Mouse (Mus musculus) small intestine, adult 2 months (tissue): ENCODE data around the gene Pml. TPM values are rescaled to one million over a fixed set of nuclear protein-coding genes. Genes with fewer than 3 reads are reported as not detected.
"Not testable (repeated sequence)": the region's sequence is repeated elsewhere in the genome, so short reads cannot be mapped to it uniquely, and the experiment has no call there.

Experiments
- H3K27ac ChIP-seq: fragments of 200-500 bp; 2 replicates; pipeline ENCODE4 v1.5.1; 2012; ENCODE audit warnings: low read depth, low read length, control low read depth, inconsistent platforms; ENCODE audit not compliant: insufficient read depth
- H3K27me3 ChIP-seq: fragments of 200-500 bp; 2 replicates; pipeline ENCODE4 v1.6.1; 2012; ENCODE audit warnings: mild to moderate bottlenecking, moderate library complexity, low read length, inconsistent platforms; ENCODE audit not compliant: control insufficient read depth, insufficient read depth
- H3K36me3 ChIP-seq: fragments of 200-500 bp; 2 replicates; pipeline ENCODE4 v1.6.1; 2012; ENCODE audit warnings: mild to moderate bottlenecking, low read length, control low read depth, inconsistent platforms; ENCODE audit not compliant: control insufficient read depth, insufficient read depth
- H3K4me1 ChIP-seq: fragments of 200-500 bp; 2 replicates; pipeline ENCODE4 v1.6.1; 2012; ENCODE audit warnings: low read length, inconsistent platforms, mixed read lengths; ENCODE audit not compliant: control insufficient read depth, insufficient read depth, insufficient read length
- H3K4me3 ChIP-seq: fragments of 200-500 bp; 2 replicates; pipeline ENCODE4 v1.5.1; 2012; ENCODE audit warnings: low read depth, mild to moderate bottlenecking, control low read depth, inconsistent platforms, low read length, moderate library complexity
- CTCF ChIP-seq: fragments of 200-500 bp; IDR thresholded peaks from 2 replicates; pipeline ENCODE4 v1.5.1; 2012; ENCODE audit warnings: low read depth, mild to moderate bottlenecking, control low read depth, inconsistent platforms, low read length, moderate library complexity, mixed read lengths; ENCODE audit not compliant: insufficient replicate concordance, insufficient read length; ENCODE audit errors: extremely low read depth
- POLR2A ChIP-seq: fragments of 200-500 bp; IDR thresholded peaks from 2 replicates; pipeline ENCODE4 v1.6.1; 2012; ENCODE audit warnings: low read depth, mild to moderate bottlenecking, control low read depth, inconsistent platforms, low read length, moderate library complexity
- WGBS: fragments of 180-500 bp; shearing (Covaris S2); methylation state at CpG from one replicate; pipeline ENCODE4 v1.1.7; 2018; 5-methylcytosine and 5-hydroxymethylcytosine counted together
- polyA plus RNA-seq: library from polyadenylated mRNA; depleted of rRNA; stranded (reverse); fragments of >200 nt; gene quantifications from 2 replicates; pipeline ENCODE4 v1.2.3, GENCODE M21; 2012

The Pml gene
- polyA plus RNA-seq, 1 experiment = 45.0 TPM

- WGBS = 52% methylated on average over 5 of the region's 5 CpGs
- Histone ChIP-seq H3K4me1 (peaks cover 14% of the 10 kb centered on the region; the same call in 1 of the 2 replicates), H3K27me3 (no peaks in the 10 kb centered on the region), H3K4me3 (no peak overlapping the region), H3K27ac (no peak overlapping the region), H3K36me3 (no peaks in the 10 kb centered on the region)
- no peak for TF ChIP-seq CTCF
- TF ChIP-seq POLR2A = no peak
Observed at GRCm38 (mm10) chr9:58276346-58276745, 26.8 kb upstream of the Pml start.

- Histone ChIP-seq H3K27me3 (no peaks in the 10 kb centered on the region), H3K27ac (peak overlapping the region; percentile 53), H3K4me3 (no peak overlapping the region; the same call in 1 of the 2 replicates), H3K36me3 (no peaks in the 10 kb centered on the region), H3K4me1 (peaks cover 14% of the 10 kb centered on the region; the same call in 1 of the 2 replicates)
- WGBS = 62% methylated on average over 3 of the region's 3 CpGs
- no peak for TF ChIP-seq POLR2A
- TF ChIP-seq CTCF = no peak
Observed at GRCm38 (mm10) chr9:58275797-58276196, 26.2 kb upstream of the Pml start.

- 45% methylated on average over 8 of the region's 8 CpGs for WGBS
- H3K36me3 ChIP-seq = no peaks in the 10 kb centered on the region
- peak overlapping the region; percentile 53 for H3K27ac ChIP-seq
- H3K4me3 ChIP-seq = no peak overlapping the region; the same call in 1 of the 2 replicates
- H3K27me3 ChIP-seq = no peaks in the 10 kb centered on the region
- TF ChIP-seq POLR2A (no peak), CTCF (no peak)
- H3K4me1 ChIP-seq = peaks cover 12% of the 10 kb centered on the region; the same call in 1 of the 2 replicates
Observed at GRCm38 (mm10) chr9:58275115-58275774, 25.7 kb upstream of the Pml start.

GRCm38 (mm10) chr9:58274626-58275025 is 25.0 kb upstream of the Pml start:
- H3K4me1 ChIP-seq = peaks cover 7% of the 10 kb centered on the region; the same call in 1 of the 2 replicates
- H3K27me3 ChIP-seq = no peaks in the 10 kb centered on the region
- WGBS = 56% methylated on average over 3 of the region's 3 CpGs
- no peaks in the 10 kb centered on the region for H3K36me3 ChIP-seq
- H3K4me3 ChIP-seq = no peak overlapping the region
- TF ChIP-seq CTCF = no peak
- TF ChIP-seq POLR2A = no peak
- H3K27ac ChIP-seq = no peak overlapping the region; the same call in 1 of the 2 replicates

GRCm38 (mm10) chr9:58274101-58274604 is 24.6 kb upstream of the Pml start:
- H3K27me3 ChIP-seq = no peaks in the 10 kb centered on the region
- no peak for TF ChIP-seq POLR2A
- no peak for TF ChIP-seq CTCF
- H3K4me3 ChIP-seq = no peak overlapping the region
- H3K4me1 ChIP-seq = peaks cover 6% of the 10 kb centered on the region; the same call in 1 of the 2 replicates
- no peaks in the 10 kb centered on the region for H3K36me3 ChIP-seq
- WGBS = 84% methylated on average over 7 of the region's 7 CpGs
- H3K27ac ChIP-seq = no peak overlapping the region; the same call in 1 of the 2 replicates

GRCm38 (mm10) chr9:58272855-58273254 is 23.3 kb upstream of the Pml start:
- Histone ChIP-seq H3K27me3 (no peaks in the 10 kb centered on the region), H3K4me3 (no peak overlapping the region), H3K27ac (no peak overlapping the region), H3K36me3 (no peaks in the 10 kb centered on the region), H3K4me1 (peaks cover 6% of the 10 kb centered on the region; the same call in 1 of the 2 replicates)
- TF ChIP-seq CTCF = no peak
- TF ChIP-seq POLR2A = no peak
- 74% methylated on average over 9 of the region's 9 CpGs for WGBS

- Histone ChIP-seq H3K27me3 (no peaks in the 10 kb centered on the region), H3K4me1 (peaks cover 6% of the 10 kb centered on the region; the same call in 1 of the 2 replicates), H3K4me3 (no peak overlapping the region), H3K27ac (no peak overlapping the region), H3K36me3 (no peaks in the 10 kb centered on the region)
- WGBS = 87% methylated on average over 2 of the region's 2 CpGs
- TF ChIP-seq POLR2A = no peak
- TF ChIP-seq CTCF = no peak
Observed at GRCm38 (mm10) chr9:58272068-58272541, 22.5 kb upstream of the Pml start.

GRCm38 (mm10) chr9:58271551-58271950 is 22.0 kb upstream of the Pml start:
- not testable (repeated sequence) for H3K4me3 ChIP-seq, H3K36me3 ChIP-seq, H3K4me1 ChIP-seq, H3K27ac ChIP-seq, H3K27me3 ChIP-seq
- 86% methylated on average over 9 of the region's 9 CpGs for WGBS
